Mouse (Mus musculus) heart, embryonic 16.5 days (tissue): ENCODE measurements around the gene B130006D01Rik. TPM values are rescaled to one million over a fixed set of nuclear protein-coding genes. Genes with fewer than 3 reads are reported as not detected.
A peak's percentile ranks its signal among the peaks of the same experiment; 100 is the strongest.

Source experiments
- ATAC-seq: fragments of 200-750 bp; cut with Nextera tagmentation; replicated peaks from 2 replicates; pipeline ENCODE4 v1.8.0; 2017; ENCODE audit warnings: moderate number of reproducible peaks; ENCODE audit not compliant: insufficient read depth, low FRiP score; ENCODE audit errors: extremely low read depth
- H3K27ac ChIP-seq: fragments of 300-500 bp; sonication (generic); 2 replicates; pipeline ENCODE4 v1.5.1; 2014; ENCODE audit warnings: mild to moderate bottlenecking, low read length, control low read depth, moderate library complexity
- H3K27me3 ChIP-seq: fragments of 300-500 bp; sonication (generic); 2 replicates; pipeline ENCODE4 v1.6.1; 2014; ENCODE audit warnings: low read length, mixed read lengths; ENCODE audit not compliant: control insufficient read depth, insufficient read depth
- H3K36me3 ChIP-seq: fragments of 300-500 bp; sonication (generic); 2 replicates; pipeline ENCODE4 v1.6.1; 2014; ENCODE audit not compliant: control insufficient read depth, insufficient read depth
- H3K4me1 ChIP-seq: fragments of 300-500 bp; sonication (generic); 2 replicates; pipeline ENCODE4 v1.6.1; 2014; ENCODE audit warnings: low read length, mixed read lengths; ENCODE audit not compliant: control insufficient read depth, insufficient read depth
- H3K4me2 ChIP-seq: fragments of 300-500 bp; sonication (generic); 2 replicates; pipeline ENCODE4 v1.6.1; 2014; ENCODE audit warnings: low read depth, mild to moderate bottlenecking, control low read depth, low read length
- H3K4me3 ChIP-seq: fragments of 300-500 bp; sonication (generic); 2 replicates; pipeline ENCODE4 v1.5.1; 2014; ENCODE audit warnings: mild to moderate bottlenecking, control low read depth, low read length
- H3K9ac ChIP-seq: fragments of 300-500 bp; sonication (generic); 2 replicates; pipeline ENCODE4 v1.6.1; 2014; ENCODE audit warnings: low read length, control low read depth
- H3K9me3 ChIP-seq: fragments of 300-500 bp; sonication (generic); replicated peaks from 2 replicates; pipeline ENCODE4 v1.6.1; 2016; ENCODE audit warnings: low read length; ENCODE audit not compliant: control insufficient read depth
- WGBS: fragments of 180-500 bp; shearing (Covaris S2); extraction: QIAGEN DNeasy Blood & Tissue Kit; methylation state at CpG from one replicate; pipeline ENCODE4 v1.1.7; 2014; 5-methylcytosine and 5-hydroxymethylcytosine counted together
- polyA plus RNA-seq: library from polyadenylated mRNA; unstranded; fragments of >200 nt; fragmentation: Nextera tagmentation; extraction: Ambion mirVana; gene quantifications from 2 replicates; pipeline ENCODE4 v1.2.1, GENCODE M21; 2015

B130006D01Rik gene
- polyA plus RNA-seq, result 0.69 and 0.98 TPM in 2 replicates

DNA sequence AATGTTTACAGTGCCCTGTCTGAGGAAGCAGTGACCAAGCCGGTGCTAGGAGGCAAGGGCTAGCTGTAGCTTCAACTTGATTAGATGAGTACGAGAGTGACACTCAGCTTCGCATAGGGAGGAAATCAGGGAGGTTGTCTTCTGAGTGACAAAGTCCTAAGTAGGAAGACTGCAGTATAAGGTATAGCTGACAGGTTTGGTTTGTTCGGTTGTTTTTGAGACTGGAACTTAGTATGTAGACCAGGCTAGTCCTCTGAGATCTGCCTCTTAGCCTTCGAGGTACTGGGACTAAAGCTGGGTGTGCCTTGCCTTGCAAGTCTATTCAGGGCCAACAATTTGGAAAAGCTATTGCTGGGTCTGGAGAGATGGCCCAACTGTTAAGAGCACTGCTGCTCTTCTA lies at the start of gene B130006D01Rik:
B130006D01Rik (plus strand) TSS at position 301 of the 400 bp plus-strand sequence.
- Histone ChIP-seq H3K9me3 (no peaks in the 10 kb centered on the region), H3K4me1 (peaks cover 4% of the 10 kb centered on the region; the same call in 1 of the 2 replicates), H3K4me2 (no peak within 1 kb of the TSS), H3K36me3 (no peaks in the 10 kb centered on the region), H3K27ac (no peak within 1 kb of the TSS), H3K4me3 (no peak within 1 kb of the TSS), H3K27me3 (no peaks in the 10 kb centered on the region), H3K9ac (no peak within 1 kb of the TSS)
- ATAC-seq, result no peak
- WGBS, result 90% methylated on average over 5 of the region's 5 CpGs

DNA sequence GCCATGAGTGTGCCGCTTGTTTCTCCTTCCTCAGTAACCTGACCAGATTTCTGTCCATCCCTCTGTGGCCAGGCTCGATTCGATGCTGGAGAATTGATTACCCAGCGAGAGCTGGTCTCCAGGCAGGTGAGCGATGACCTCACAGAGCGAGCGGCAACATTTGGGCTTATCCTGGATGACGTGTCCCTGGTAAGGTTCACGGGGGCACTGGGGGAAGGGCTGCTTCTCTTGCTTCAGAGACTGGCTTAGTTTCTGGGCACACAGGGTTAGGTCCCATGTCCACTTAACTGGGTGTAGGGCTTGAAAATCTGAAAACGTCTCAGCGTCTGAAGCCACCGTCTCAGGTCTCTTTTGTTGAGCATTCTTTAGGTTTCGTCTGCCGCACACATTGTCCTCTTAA lies 47.9 kb upstream of the B130006D01Rik start:
- no peaks in the 10 kb centered on the region for H3K27me3 ChIP-seq
- H3K27ac ChIP-seq, result no peak overlapping the region
- H3K4me2 ChIP-seq, result no peak overlapping the region
- no peaks in the 10 kb centered on the region for H3K9me3 ChIP-seq
- no peak overlapping the region for H3K4me3 ChIP-seq
- H3K9ac ChIP-seq, result no peak overlapping the region
- ATAC-seq, result no peak
- peaks cover 69% of the 10 kb centered on the region for H3K36me3 ChIP-seq
- WGBS, result 87% methylated on average over 14 of the region's 14 CpGs
- no peaks in the 10 kb centered on the region for H3K4me1 ChIP-seq

- 20% methylated on average over 6 of the region's 6 CpGs for whole genome bisulfite sequencing
- peaks cover 66% of the 10 kb centered on the region for H3K36me3 ChIP-seq
- peak overlapping the region; percentile 2; the same call in 1 of the 2 replicates for H3K27ac ChIP-seq
Observed at GRCm38 (mm10) chr11:95676307-95676706, 47.1 kb upstream of the B130006D01Rik start.

GRCm38 (mm10) chr11:95677925-95678701 lies 45.3 kb upstream of the B130006D01Rik start:
- ATAC-seq, result no peak
- Histone ChIP-seq H3K9me3 (no peaks in the 10 kb centered on the region), H3K27me3 (no peaks in the 10 kb centered on the region), H3K4me1 (0 out of 2 replicates have a peak, but pooled peaks cover 5% of the 10 kb centered on the region), H3K27ac (no peak overlapping the region), H3K4me2 (no peak overlapping the region), H3K36me3 (peaks cover 52% of the 10 kb centered on the region), H3K4me3 (no peak overlapping the region), H3K9ac (no peak overlapping the region)
- 82% methylated on average over 14 of the region's 14 CpGs for WGBS

More at GRCm38 (mm10) chr11:95676307-95676706, 47.1 kb upstream of the B130006D01Rik start:
- H3K4me1 ChIP-seq, result no peaks in the 10 kb centered on the region
- no peaks in the 10 kb centered on the region for H3K27me3 ChIP-seq
- H3K4me3 ChIP-seq, result no peak overlapping the region
- ATAC-seq, result peak; percentile 54; the same call in 1 of the 2 replicates
- H3K9ac ChIP-seq, result no peak overlapping the region
- H3K4me2 ChIP-seq, result no peak overlapping the region
- no peaks in the 10 kb centered on the region for H3K9me3 ChIP-seq

- Histone ChIP-seq H3K9ac (no peak overlapping the region), H3K27me3 (no peaks in the 10 kb centered on the region), H3K4me3 (no peak overlapping the region), H3K4me1 (0 out of 2 replicates have a peak, but pooled peaks cover 5% of the 10 kb centered on the region), H3K4me2 (no peak overlapping the region), H3K36me3 (peaks cover 30% of the 10 kb centered on the region), H3K27ac (peak overlapping the region; percentile 25; the same call in 1 of the 2 replicates), H3K9me3 (no peaks in the 10 kb centered on the region)
- no peak for ATAC-seq
- 40% methylated on average over 9 of the region's 9 CpGs for WGBS
Observed at GRCm38 (mm10) chr11:95681995-95682601, 41.3 kb upstream of the B130006D01Rik start.

DNA sequence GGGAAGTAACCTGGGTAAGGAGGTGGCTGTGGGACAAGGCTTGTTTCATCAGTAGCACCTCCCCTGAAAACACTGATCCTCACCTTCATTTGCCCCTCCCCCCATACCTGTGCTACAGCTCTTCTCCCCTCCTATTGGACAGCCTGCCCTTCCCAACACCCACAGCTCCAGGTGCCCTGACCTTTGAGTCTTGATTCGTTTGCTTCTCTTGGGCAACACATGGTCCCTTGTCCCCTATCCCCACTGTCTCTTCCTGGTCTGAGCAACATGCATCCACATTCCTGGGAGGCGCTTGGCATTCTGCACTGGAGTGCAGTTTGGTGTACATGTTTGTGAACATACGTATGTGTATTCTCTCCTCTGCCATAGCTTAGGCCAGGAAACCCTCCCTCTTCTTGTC lies 40.4 kb upstream of the B130006D01Rik start:
- no peak overlapping the region for H3K9ac ChIP-seq
- H3K4me2 ChIP-seq, result no peak overlapping the region
- H3K36me3 ChIP-seq, result peaks cover 26% of the 10 kb centered on the region
- 83% methylated on average over 3 of the region's 3 CpGs for WGBS
- no peak for ATAC-seq
- H3K27ac ChIP-seq, result no peak overlapping the region
- no peaks in the 10 kb centered on the region for H3K9me3 ChIP-seq
- H3K4me3 ChIP-seq, result no peak overlapping the region
- H3K4me1 ChIP-seq, result 0 out of 2 replicates have a peak, but pooled peaks cover 5% of the 10 kb centered on the region
- no peaks in the 10 kb centered on the region for H3K27me3 ChIP-seq

DNA sequence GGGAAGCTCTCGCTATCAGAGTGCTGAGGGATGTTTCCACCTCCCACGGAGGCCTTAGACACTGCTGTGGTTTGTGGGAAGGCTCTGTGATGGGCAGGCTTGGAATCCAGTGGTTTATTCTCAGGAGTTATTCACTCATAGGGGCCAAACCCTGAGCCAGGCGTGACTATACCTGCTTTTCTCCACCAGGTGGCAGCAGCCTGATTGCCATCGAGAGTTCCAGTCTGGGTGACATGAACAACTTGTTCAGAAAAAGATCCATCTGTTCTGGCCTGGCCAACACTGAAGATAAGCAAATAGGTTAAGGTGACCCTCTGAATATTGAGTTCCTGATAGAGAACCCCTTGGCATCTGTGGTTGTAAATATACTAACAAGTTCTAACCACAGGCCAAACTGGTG lies 37.4 kb upstream of the B130006D01Rik start:
- Histone ChIP-seq H3K27ac (no peak overlapping the region), H3K27me3 (no peaks in the 10 kb centered on the region), H3K4me2 (no peak overlapping the region), H3K36me3 (0 out of 2 replicates have a peak, but pooled peaks cover 3% of the 10 kb centered on the region), H3K4me1 (peaks cover 20% of the 10 kb centered on the region), H3K9ac (no peak overlapping the region), H3K9me3 (no peaks in the 10 kb centered on the region), H3K4me3 (no peak overlapping the region)
- ATAC-seq, result peak; percentile 72
- WGBS, result under 1% methylated on average over 4 of the region's 4 CpGs

GRCm38 (mm10) chr11:95687084-95687656 lies 36.2 kb upstream of the B130006D01Rik start:
- H3K4me3 ChIP-seq, result no peak overlapping the region
- WGBS, result 42% methylated on average over 11 of the region's 11 CpGs
- no peak for ATAC-seq
- H3K4me2 ChIP-seq, result no peak overlapping the region
- H3K27me3 ChIP-seq, result no peaks in the 10 kb centered on the region
- H3K9me3 ChIP-seq, result no peaks in the 10 kb centered on the region
- H3K4me1 ChIP-seq, result peaks cover 16% of the 10 kb centered on the region
- H3K9ac ChIP-seq, result no peak overlapping the region
- H3K36me3 ChIP-seq, result no peaks in the 10 kb centered on the region
- H3K27ac ChIP-seq, result no peak overlapping the region
